Mouse (Mus musculus): ENCODE results near the gene Espl1. TPM values are rescaled to one million over a fixed set of nuclear protein-coding genes. Genes with fewer than 3 reads are reported as not detected.
A peak's percentile ranks its signal among the peaks of the same experiment; 100 is the strongest.

Gene Espl1
- polyA plus RNA-seq, 1 experiment from 2014 or later: 20.0 TPM

DNA sequence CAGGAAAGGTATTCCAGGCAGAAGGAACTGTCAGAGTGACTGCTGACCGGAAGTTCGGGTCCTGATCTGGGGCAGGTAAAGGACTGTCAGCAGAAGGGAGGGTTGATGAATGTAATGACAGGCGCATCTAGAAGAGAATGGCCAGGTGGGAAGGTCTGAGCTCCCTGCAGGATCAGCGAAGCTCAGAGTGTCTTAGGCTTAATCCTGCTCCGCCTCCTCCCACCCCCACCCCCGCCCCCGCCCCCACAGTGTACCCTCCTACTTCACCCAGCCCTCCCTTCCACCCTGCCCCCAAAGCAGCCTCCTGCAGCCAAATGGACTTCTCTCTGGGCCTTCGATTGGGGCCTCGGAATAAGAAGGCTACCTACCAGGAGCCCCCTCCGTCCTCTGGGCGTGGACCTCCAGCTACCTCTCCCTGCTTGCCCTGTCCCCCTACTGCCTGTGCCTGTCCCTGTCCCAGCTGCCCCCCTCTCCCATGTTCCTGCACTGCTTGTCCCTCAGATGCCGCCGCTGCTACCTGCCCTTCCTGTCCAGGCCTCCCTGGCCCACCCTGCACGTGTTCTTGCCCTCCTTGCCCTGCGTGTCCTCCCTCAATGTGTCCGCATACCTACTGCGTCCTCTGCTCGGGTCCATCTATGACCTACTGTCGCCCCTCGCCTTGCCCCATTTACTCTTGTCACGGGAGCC is 25.6 kb upstream of the Espl1 start, which contains the start of gene Gm9918:
TSS of gene Gm9918 (plus strand) at position 290 of the 687 bp plus-strand sequence.
- ATAC-seq (replicated peaks; ENCODE audit: insufficient number of reproducible peaks, low FRiP score, low TSS enrichment): no peak
- H3K9me3 ChIP-seq (replicated peaks; ENCODE audit: control insufficient read depth, low read length): no peaks in the 10 kb centered on the region
- peaks cover 9% of the 10 kb centered on the region for H3K4me1 ChIP-seq (ENCODE audit: control insufficient read depth, insufficient read depth, low read length)
- H3K36me3 ChIP-seq (ENCODE audit: control insufficient read depth, insufficient read depth, low read length): no peaks in the 10 kb centered on the region
- H3K27ac ChIP-seq (ENCODE audit: low read depth, low read length): no peak within 1 kb of the TSS
- peaks cover 19% of the 10 kb centered on the region for H3K27me3 ChIP-seq (ENCODE audit: control insufficient read depth, insufficient read depth, low read length)
- H3K4me3 ChIP-seq (ENCODE audit: low read depth, low read length): peak within 1 kb of the TSS; percentile 29
- peak within 1 kb of the TSS; percentile 63 for H3K4me2 ChIP-seq
- 5% methylated on average over 21 of the region's 21 CpGs for WGBS (ENCODE audit: insufficient replicate concordance)
- peak within 1 kb of the TSS; percentile 58; the same call in 1 of the 2 replicates for H3K9ac ChIP-seq (ENCODE audit: low read depth, low read length)

DNA sequence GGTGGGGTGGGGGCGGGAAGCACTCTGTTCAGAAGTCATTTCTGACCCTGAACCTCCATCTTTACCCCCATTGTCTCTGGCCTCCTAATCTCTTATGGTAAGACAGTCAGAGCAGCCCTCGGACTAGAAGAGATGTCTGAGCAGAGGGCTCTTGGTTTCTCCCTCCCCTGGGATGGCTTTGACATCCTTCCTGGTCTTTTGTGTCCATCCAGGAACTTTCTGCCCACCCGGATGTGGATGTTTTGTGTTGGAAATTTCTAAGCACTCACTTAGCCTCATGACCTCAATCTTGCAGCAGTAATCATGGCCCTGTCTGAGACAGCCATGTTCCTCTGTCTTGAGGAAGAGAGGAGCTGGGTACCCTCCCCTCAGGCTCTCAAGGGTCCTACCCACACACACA is 24.6 kb upstream of the Espl1 start:
- no peak overlapping the region for H3K9ac ChIP-seq (ENCODE audit: low read depth, low read length)
- no peaks in the 10 kb centered on the region for H3K36me3 ChIP-seq (ENCODE audit: control insufficient read depth, insufficient read depth, low read length)
- H3K4me1 ChIP-seq (ENCODE audit: control insufficient read depth, insufficient read depth, low read length): peaks cover 9% of the 10 kb centered on the region
- 22% methylated on average over 3 of the region's 3 CpGs for WGBS (ENCODE audit: insufficient replicate concordance)
- peaks cover 19% of the 10 kb centered on the region for H3K27me3 ChIP-seq (ENCODE audit: control insufficient read depth, insufficient read depth, low read length)
- ATAC-seq (replicated peaks; ENCODE audit: insufficient number of reproducible peaks, low FRiP score, low TSS enrichment): no peak
- no peaks in the 10 kb centered on the region for H3K9me3 ChIP-seq (replicated peaks; ENCODE audit: control insufficient read depth, low read length)
- no peak overlapping the region for H3K4me2 ChIP-seq
- no peak overlapping the region for H3K27ac ChIP-seq (ENCODE audit: low read depth, low read length)
- no peak overlapping the region for H3K4me3 ChIP-seq (ENCODE audit: low read depth, low read length)

DNA sequence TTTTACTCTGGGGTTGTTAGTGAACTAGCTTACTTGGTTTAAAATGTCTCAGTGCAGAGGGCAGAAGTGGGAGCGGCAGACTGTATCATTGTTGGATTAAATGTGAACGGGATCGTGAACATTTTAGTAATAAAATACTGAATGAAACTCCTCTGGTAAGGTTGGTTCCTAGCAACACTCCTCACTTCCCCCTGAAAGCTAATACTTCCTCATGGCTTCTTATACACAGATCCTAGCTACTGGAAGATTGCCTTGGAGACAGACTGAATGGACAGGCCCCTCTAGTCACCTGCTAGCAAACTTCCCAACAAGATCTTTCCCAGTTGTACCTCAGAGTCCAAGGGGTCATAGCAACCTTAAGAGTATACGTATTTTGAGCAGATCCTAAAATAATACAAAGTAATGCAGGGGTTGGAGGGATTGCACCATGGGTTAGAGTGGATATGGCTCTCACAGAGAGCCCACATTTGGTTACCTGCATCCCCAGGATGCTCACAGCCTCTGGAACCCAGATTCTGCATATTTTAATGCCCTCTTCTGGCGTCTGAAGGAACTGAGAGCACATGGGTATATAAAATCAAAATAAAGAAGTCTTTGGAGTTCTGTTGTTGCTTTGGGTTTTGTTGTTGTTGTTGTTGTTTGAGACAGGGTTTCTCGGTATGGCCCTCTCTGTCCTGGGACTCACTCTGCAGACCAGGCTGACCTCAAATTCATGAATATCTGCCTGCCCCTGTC is 21.9 kb upstream of the Espl1 start:
- Histone ChIP-seq H3K4me3 (ENCODE audit: low read depth, low read length) (no peak overlapping the region), H3K4me2 (no peak overlapping the region), H3K9ac (ENCODE audit: low read depth, low read length) (no peak overlapping the region), H3K27me3 (ENCODE audit: control insufficient read depth, insufficient read depth, low read length) (peaks cover 19% of the 10 kb centered on the region), H3K27ac (ENCODE audit: low read depth, low read length) (no peak overlapping the region), H3K9me3 (replicated peaks; ENCODE audit: control insufficient read depth, low read length) (no peaks in the 10 kb centered on the region), H3K36me3 (ENCODE audit: control insufficient read depth, insufficient read depth, low read length) (no peaks in the 10 kb centered on the region), H3K4me1 (ENCODE audit: control insufficient read depth, insufficient read depth, low read length) (peaks cover 9% of the 10 kb centered on the region)
- no peak for ATAC-seq (replicated peaks; ENCODE audit: insufficient number of reproducible peaks, low FRiP score, low TSS enrichment)
- WGBS (ENCODE audit: insufficient replicate concordance): 68% methylated on average over 6 of the region's 6 CpGs

DNA sequence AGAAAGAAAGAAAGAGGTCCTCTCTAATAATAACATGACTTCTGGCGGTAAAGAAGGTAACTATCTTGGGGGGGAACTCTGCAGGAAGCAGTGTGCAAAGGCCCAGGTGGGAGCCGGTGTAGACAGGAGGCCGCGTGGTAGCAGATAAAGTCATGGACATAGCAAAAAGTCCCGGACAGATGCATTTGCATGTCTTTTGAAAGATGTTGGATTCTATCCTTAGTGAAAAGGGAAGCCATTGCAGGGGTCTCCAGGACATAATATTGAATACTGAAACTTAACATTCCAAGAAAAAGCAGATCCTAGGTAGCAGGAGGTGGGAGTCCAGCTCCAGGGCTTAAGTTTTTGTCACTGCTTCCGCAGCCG is 17.4 kb upstream of the Espl1 start:
- peaks cover 8% of the 10 kb centered on the region for H3K4me1 ChIP-seq (ENCODE audit: control insufficient read depth, insufficient read depth, low read length)
- peak overlapping the region; percentile 97 for H3K4me2 ChIP-seq
- peak overlapping the region; percentile 88 for H3K27ac ChIP-seq (ENCODE audit: low read depth, low read length)
- 23% methylated on average over 7 of the region's 7 CpGs for WGBS (ENCODE audit: insufficient replicate concordance)
- H3K4me3 ChIP-seq (ENCODE audit: low read depth, low read length): peak overlapping the region; percentile 91
- peaks cover 3% of the 10 kb centered on the region; the same call in 1 of the 2 replicates for H3K36me3 ChIP-seq (ENCODE audit: control insufficient read depth, insufficient read depth, low read length)
- ATAC-seq (replicated peaks; ENCODE audit: insufficient number of reproducible peaks, low FRiP score, low TSS enrichment): no peak
- H3K27me3 ChIP-seq (ENCODE audit: control insufficient read depth, insufficient read depth, low read length): no peaks in the 10 kb centered on the region
- H3K9ac ChIP-seq (ENCODE audit: low read depth, low read length): peak overlapping the region; percentile 78
- H3K9me3 ChIP-seq (replicated peaks; ENCODE audit: control insufficient read depth, low read length): no peaks in the 10 kb centered on the region

DNA sequence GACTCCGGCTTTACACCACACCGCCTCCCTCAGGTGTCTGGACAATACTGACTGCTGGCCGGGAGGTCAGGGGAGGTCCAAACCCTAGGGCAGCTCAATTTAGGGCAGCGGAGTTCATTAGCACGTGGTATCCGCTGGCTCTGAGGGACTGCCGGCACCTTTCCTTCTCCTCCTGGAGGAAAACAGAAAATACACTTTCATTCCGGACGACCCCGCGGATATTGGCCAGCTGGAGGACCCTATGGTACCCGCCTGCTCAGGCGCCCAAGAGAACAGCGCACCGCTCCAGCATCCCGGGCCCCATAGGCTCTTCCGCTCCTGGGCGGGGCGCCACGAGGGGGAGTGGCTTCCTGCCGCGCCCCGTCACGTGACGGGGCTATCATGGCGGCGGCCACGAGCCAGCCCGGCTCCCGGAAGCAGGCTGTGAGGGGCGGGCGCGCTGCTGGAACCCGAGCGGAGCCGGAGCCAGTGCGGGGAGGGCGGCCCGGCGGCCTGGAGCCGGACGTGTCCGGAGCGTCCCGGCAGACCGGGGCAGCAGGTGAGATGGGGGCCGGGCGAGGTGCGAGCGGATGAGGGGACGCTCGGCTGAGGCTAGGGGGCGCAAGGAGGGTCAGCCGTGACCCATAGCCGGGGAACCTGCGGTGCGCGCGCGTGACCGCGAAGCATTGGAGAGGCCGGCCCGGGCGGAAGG is 16.8 kb upstream of the Espl1 start, which contains the start of gene Mfsd5:
TSS of gene Mfsd5 (plus strand) at position 363 of the 691 bp plus-strand sequence.
- peak within 1 kb of the TSS; percentile 91 for H3K4me3 ChIP-seq (ENCODE audit: low read depth, low read length)
- no peaks in the 10 kb centered on the region for H3K9me3 ChIP-seq (replicated peaks; ENCODE audit: control insufficient read depth, low read length)
- ATAC-seq (replicated peaks; ENCODE audit: insufficient number of reproducible peaks, low FRiP score, low TSS enrichment): peak; percentile 96
- peak within 1 kb of the TSS; percentile 97 for H3K4me2 ChIP-seq
- H3K27ac ChIP-seq (ENCODE audit: low read depth, low read length): peak within 1 kb of the TSS; percentile 88
- H3K27me3 ChIP-seq (ENCODE audit: control insufficient read depth, insufficient read depth, low read length): no peaks in the 10 kb centered on the region
- peak within 1 kb of the TSS; percentile 78 for H3K9ac ChIP-seq (ENCODE audit: low read depth, low read length)
- H3K36me3 ChIP-seq (ENCODE audit: control insufficient read depth, insufficient read depth, low read length): peaks cover 3% of the 10 kb centered on the region; the same call in 1 of the 2 replicates
- WGBS (ENCODE audit: insufficient replicate concordance): under 1% methylated on average over 65 of the region's 65 CpGs
- H3K4me1 ChIP-seq (ENCODE audit: control insufficient read depth, insufficient read depth, low read length): peaks cover 8% of the 10 kb centered on the region

DNA sequence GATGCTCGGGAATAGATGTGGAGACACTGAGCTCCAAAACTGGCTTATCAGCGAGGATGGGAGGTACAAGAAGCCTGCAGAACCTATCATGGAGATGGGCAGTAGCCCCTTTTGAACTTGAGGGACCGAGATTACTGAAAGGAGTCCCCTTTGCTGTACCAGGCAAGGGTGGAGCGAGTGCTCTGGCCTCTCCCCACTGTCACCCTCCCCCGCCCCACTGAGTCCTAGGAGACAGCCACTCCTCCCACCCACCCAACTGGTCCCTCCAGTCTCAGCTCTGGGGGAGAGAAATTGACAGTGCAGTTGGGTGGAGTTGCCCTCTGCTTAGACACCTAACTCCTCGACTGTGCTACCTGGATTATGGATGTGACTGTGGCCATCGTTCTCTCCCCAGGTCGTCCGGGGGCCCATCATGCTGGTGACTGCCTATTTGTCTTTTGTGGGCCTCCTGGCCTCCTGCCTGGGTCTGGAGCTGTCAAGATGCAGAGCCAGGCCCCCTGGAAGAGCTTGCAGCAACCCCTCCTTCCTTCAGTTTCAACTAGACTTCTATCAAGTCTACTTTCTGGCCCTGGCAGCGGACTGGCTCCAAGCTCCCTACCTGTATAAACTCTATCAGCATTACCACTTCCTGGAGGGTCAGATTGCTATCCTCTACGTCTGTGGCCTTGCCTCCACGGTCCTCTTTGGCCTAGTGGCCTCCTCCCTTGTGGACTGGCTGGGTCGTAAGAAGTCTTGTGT is 16.1 kb upstream of the Espl1 start:
- ATAC-seq (replicated peaks; ENCODE audit: insufficient number of reproducible peaks, low FRiP score, low TSS enrichment): no peak; the same call in 1 of the 2 replicates
- Histone ChIP-seq H3K4me2 (peak overlapping the region; percentile 97), H3K4me3 (ENCODE audit: low read depth, low read length) (peak overlapping the region; percentile 91), H3K4me1 (ENCODE audit: control insufficient read depth, insufficient read depth, low read length) (peaks cover 11% of the 10 kb centered on the region), H3K9me3 (replicated peaks; ENCODE audit: control insufficient read depth, low read length) (no peaks in the 10 kb centered on the region), H3K36me3 (ENCODE audit: control insufficient read depth, insufficient read depth, low read length) (peaks cover 3% of the 10 kb centered on the region; the same call in 1 of the 2 replicates), H3K27ac (ENCODE audit: low read depth, low read length) (peak overlapping the region; percentile 88), H3K27me3 (ENCODE audit: control insufficient read depth, insufficient read depth, low read length) (no peaks in the 10 kb centered on the region), H3K9ac (ENCODE audit: low read depth, low read length) (peak overlapping the region; percentile 78)
- 28% methylated on average over 13 of the region's 13 CpGs for WGBS (ENCODE audit: insufficient replicate concordance)

DNA sequence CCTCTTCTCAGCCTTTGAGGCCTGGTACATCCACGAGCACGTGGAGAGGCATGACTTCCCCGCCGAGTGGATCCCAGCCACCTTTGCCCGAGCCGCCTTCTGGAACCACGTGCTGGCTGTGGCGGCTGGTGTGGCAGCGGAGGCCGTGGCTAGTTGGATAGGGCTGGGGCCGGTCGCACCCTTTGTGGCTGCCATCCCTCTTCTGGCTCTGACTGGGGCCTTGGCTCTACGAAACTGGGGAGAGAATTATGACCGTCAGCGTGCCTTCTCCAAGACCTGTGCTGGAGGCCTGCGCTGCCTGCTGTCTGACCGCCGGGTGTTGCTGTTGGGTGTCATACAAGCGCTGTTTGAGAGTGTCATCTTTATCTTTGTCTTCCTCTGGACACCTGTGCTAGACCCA is 15.4 kb upstream of the Espl1 start:
- Histone ChIP-seq H3K9me3 (replicated peaks; ENCODE audit: control insufficient read depth, low read length) (no peaks in the 10 kb centered on the region), H3K4me3 (ENCODE audit: low read depth, low read length) (peak overlapping the region; percentile 91), H3K27ac (ENCODE audit: low read depth, low read length) (no peak overlapping the region), H3K9ac (ENCODE audit: low read depth, low read length) (peak overlapping the region; percentile 78; the same call in 1 of the 2 replicates), H3K4me2 (peak overlapping the region; percentile 97), H3K27me3 (ENCODE audit: control insufficient read depth, insufficient read depth, low read length) (no peaks in the 10 kb centered on the region), H3K36me3 (ENCODE audit: control insufficient read depth, insufficient read depth, low read length) (peaks cover 3% of the 10 kb centered on the region; the same call in 1 of the 2 replicates), H3K4me1 (ENCODE audit: control insufficient read depth, insufficient read depth, low read length) (peaks cover 13% of the 10 kb centered on the region)
- WGBS (ENCODE audit: insufficient replicate concordance): 92% methylated on average over 19 of the region's 19 CpGs
- ATAC-seq (replicated peaks; ENCODE audit: insufficient number of reproducible peaks, low FRiP score, low TSS enrichment): no peak

Measured in heart, embryonic 11.5 days (tissue).